Mouse (Mus musculus) liver, embryonic 14.5 days (tissue): ENCODE measurements around the gene Cyb5b. TPM values are rescaled to one million over a fixed set of nuclear protein-coding genes. Genes with fewer than 3 reads are reported as not detected.

Source experiments
- ATAC-seq: fragments of 200-750 bp; cut with Nextera tagmentation; 2 replicates; pipeline ENCODE4 v1.8.0; 2017; ENCODE audit warnings: moderate number of reproducible peaks, mild to moderate bottlenecking, moderate library complexity; ENCODE audit not compliant: insufficient read depth
- DNase-seq, 3 experiments: peaks; one replicate each; pipeline ENCODE4 v3.0.0-alpha.2; 2012 to 2013; ENCODE audit warnings: low read depth in 3 of 3, low spot score in 3 of 3
- H3K27ac ChIP-seq: fragments of 300-500 bp; sonication (generic); 2 replicates; pipeline ENCODE4 v1.5.1; 2014; ENCODE audit warnings: moderate library complexity, mild to moderate bottlenecking, control low read depth, inconsistent platforms
- H3K27me3 ChIP-seq: fragments of 300-500 bp; sonication (generic); 2 replicates; pipeline ENCODE4 v1.6.1; 2014; ENCODE audit warnings: mild to moderate bottlenecking, low read length, moderate library complexity; ENCODE audit not compliant: control insufficient read depth, insufficient read depth
- H3K36me3 ChIP-seq: fragments of 300-500 bp; sonication (generic); replicated peaks from 2 replicates; pipeline ENCODE4 v1.6.1; 2014; ENCODE audit warnings: low read depth; ENCODE audit not compliant: control insufficient read depth, insufficient read depth
- H3K4me1 ChIP-seq, 2 experiments: fragments of 200-500 bp in 1 of 2; fragments of 300-500 bp in 1 of 2; sonication (generic) in 1 of 2; replicated peaks; 2 replicates each; pipeline ENCODE4 v1.6.1; 2012 to 2014; ENCODE audit warnings: antibody characterized with exemption in 1 of 2, inconsistent platforms in 1 of 2, low read length in 1 of 2; ENCODE audit not compliant: control insufficient read depth in 2 of 2, insufficient read depth in 2 of 2
- H3K4me2 ChIP-seq: fragments of 300-500 bp; sonication (generic); 2 replicates; pipeline ENCODE4 v1.6.1; 2014; ENCODE audit warnings: low read depth, mild to moderate bottlenecking, control low read depth, moderate library complexity
- H3K4me3 ChIP-seq, 2 experiments: fragments of 200-500 bp in 1 of 2; fragments of 300-500 bp in 1 of 2; sonication (generic) in 1 of 2; 2 replicates each; pipeline ENCODE4 v1.5.1; 2012 to 2014; ENCODE audit warnings: low read depth in 2 of 2, low read length in 2 of 2, mild to moderate bottlenecking in 2 of 2, control low read depth in 1 of 2, inconsistent platforms in 1 of 2, moderate library complexity in 1 of 2; ENCODE audit not compliant: insufficient read depth in 1 of 2
- H3K9ac ChIP-seq: fragments of 300-500 bp; sonication (generic); replicated peaks from 2 replicates; pipeline ENCODE4 v1.6.1; 2014; ENCODE audit warnings: mild to moderate bottlenecking, control low read depth, moderate library complexity
- H3K9me3 ChIP-seq: fragments of 300-500 bp; sonication (generic); 2 replicates; pipeline ENCODE4 v1.6.1; 2016; ENCODE audit warnings: low read length, mixed read lengths; ENCODE audit not compliant: control insufficient read depth
- CTCF ChIP-seq: IDR thresholded peaks from 2 replicates; pipeline ENCODE4 v1.5.1; 2016; ENCODE audit warnings: antibody characterized with exemption, low read depth, control low read depth
- EP300 ChIP-seq: IDR thresholded peaks from 2 replicates; pipeline ENCODE4 v1.6.1; 2016; ENCODE audit warnings: antibody characterized with exemption, low read depth
- WGBS: fragments of 180-500 bp; shearing (Covaris S2); extraction: QIAGEN DNeasy Blood & Tissue Kit; methylation state at CpG from one replicate; pipeline ENCODE4 v1.1.7; 2014; ENCODE audit not compliant: insufficient replicate concordance; 5-methylcytosine and 5-hydroxymethylcytosine counted together
- polyA plus RNA-seq, 2 experiments: library from polyadenylated mRNA; depleted of rRNA in 1 of 2; stranded (reverse) in 1 of 2; unstranded in 1 of 2; fragments of >200 nt; fragmentation: Nextera tagmentation in 1 of 2; extraction: Ambion mirVana in 1 of 2; gene quantifications; 2 replicates each; pipeline versions ENCODE4 v1.2.1 to v1.2.3; 2012 to 2014

Gene Cyb5b
- polyA plus RNA-seq, 2 experiments = 21.1 to 25.6 TPM

- Histone ChIP-seq H3K9me3 (no peaks in the 10 kb centered on the region), H3K27ac (no peak overlapping the region), H3K27me3 (no peaks in the 10 kb centered on the region), H3K9ac (no peak overlapping the region), H3K4me2 (no peak overlapping the region), H3K4me1 (peaks cover 0 to 2% of the 10 kb centered on the region in 2 experiments; a peak in 2 of 4 replicates), H3K36me3 (no peaks in the 10 kb centered on the region), H3K4me3 (no peak overlapping the region)
- no peak for DNase-seq
- TF ChIP-seq CTCF (peak; percentile 63), EP300 (no peak)
- ATAC-seq = no peak
These were observed 29.6 kb upstream of the Cyb5b start for GRCm38 (mm10) chr8:107120806-107121205.

GRCm38 (mm10) chr8:107121681-107122291 lies 28.7 kb upstream of the Cyb5b start:
- WGBS = 60% methylated on average over 7 of the region's 7 CpGs
- Histone ChIP-seq H3K9ac (no peak overlapping the region), H3K27ac (no peak overlapping the region), H3K4me3 (no peak overlapping the region), H3K4me2 (no peak overlapping the region), H3K27me3 (no peaks in the 10 kb centered on the region), H3K4me1 (0 out of 4 replicates have a peak, but pooled peaks cover 0 to 2% of the 10 kb centered on the region in 2 experiments), H3K36me3 (no peaks in the 10 kb centered on the region), H3K9me3 (no peaks in the 10 kb centered on the region)
- no peak for ATAC-seq
- no peak for DNase-seq
- TF ChIP-seq EP300 = no peak
- no peak for TF ChIP-seq CTCF

- H3K4me1 ChIP-seq = 0 out of 4 replicates have a peak, but pooled peaks cover 0 to 2% of the 10 kb centered on the region in 2 experiments
- TF ChIP-seq CTCF (no peak), EP300 (no peak)
- no peak for ATAC-seq
These were observed 27.3 kb upstream of the Cyb5b start for GRCm38 (mm10) chr8:107123063-107123614.

GRCm38 (mm10) chr8:107124343-107124742 lies 26.1 kb upstream of the Cyb5b start:
- 56% methylated on average over 8 of the region's 8 CpGs for WGBS

More at GRCm38 (mm10) chr8:107123063-107123614, 27.3 kb upstream of the Cyb5b start:
- no peak overlapping the region for H3K27ac ChIP-seq
- WGBS = 51% methylated on average over 9 of the region's 9 CpGs
- H3K4me3 ChIP-seq = no peak overlapping the region
- no peak for DNase-seq
- no peak overlapping the region for H3K4me2 ChIP-seq
- no peaks in the 10 kb centered on the region for H3K27me3 ChIP-seq
- no peaks in the 10 kb centered on the region for H3K9me3 ChIP-seq
- H3K36me3 ChIP-seq = no peaks in the 10 kb centered on the region
- no peak overlapping the region for H3K9ac ChIP-seq

GRCm38 (mm10) chr8:107129171-107130025 lies 21.0 kb upstream of the Cyb5b start:
- 66% methylated on average over 8 of the region's 8 CpGs for WGBS
- Histone ChIP-seq H3K27me3 (no peaks in the 10 kb centered on the region), H3K27ac (no peak overlapping the region), H3K36me3 (no peaks in the 10 kb centered on the region), H3K4me1 (no peaks in the 10 kb centered on the region; a peak in 1 of 4 replicates), H3K9me3 (no peaks in the 10 kb centered on the region), H3K4me3 (no peak overlapping the region), H3K4me2 (no peak overlapping the region), H3K9ac (no peak overlapping the region)
- TF ChIP-seq CTCF (no peak), EP300 (no peak)
- DNase-seq (no peak), ATAC-seq (no peak; the same call in 1 of the 2 replicates)

More at GRCm38 (mm10) chr8:107124343-107124742, 26.1 kb upstream of the Cyb5b start:
- Histone ChIP-seq H3K4me2 (no peak overlapping the region), H3K9ac (no peak overlapping the region), H3K9me3 (no peaks in the 10 kb centered on the region), H3K36me3 (no peaks in the 10 kb centered on the region), H3K4me3 (no peak overlapping the region), H3K27ac (no peak overlapping the region), H3K4me1 (no peaks in the 10 kb centered on the region; a peak in 1 of 4 replicates), H3K27me3 (no peaks in the 10 kb centered on the region)
- no peak for TF ChIP-seq CTCF
- no peak for TF ChIP-seq EP300
- no peak for ATAC-seq
- DNase-seq = no peak
